Mouse (Mus musculus): ENCODE data around the gene Atg10. TPM values are rescaled to one million over a fixed set of nuclear protein-coding genes. Genes with fewer than 3 reads are reported as not detected.
"Not testable (repeated sequence)": the region's sequence is repeated elsewhere in the genome, so short reads cannot be mapped to it uniquely, and the experiment has no call there.

Atg10 gene
- polyA plus RNA-seq (2015; fragmentation: Nextera tagmentation; extraction: Ambion mirVana) = 22.3 and 24.0 TPM in 2 replicates

DNA sequence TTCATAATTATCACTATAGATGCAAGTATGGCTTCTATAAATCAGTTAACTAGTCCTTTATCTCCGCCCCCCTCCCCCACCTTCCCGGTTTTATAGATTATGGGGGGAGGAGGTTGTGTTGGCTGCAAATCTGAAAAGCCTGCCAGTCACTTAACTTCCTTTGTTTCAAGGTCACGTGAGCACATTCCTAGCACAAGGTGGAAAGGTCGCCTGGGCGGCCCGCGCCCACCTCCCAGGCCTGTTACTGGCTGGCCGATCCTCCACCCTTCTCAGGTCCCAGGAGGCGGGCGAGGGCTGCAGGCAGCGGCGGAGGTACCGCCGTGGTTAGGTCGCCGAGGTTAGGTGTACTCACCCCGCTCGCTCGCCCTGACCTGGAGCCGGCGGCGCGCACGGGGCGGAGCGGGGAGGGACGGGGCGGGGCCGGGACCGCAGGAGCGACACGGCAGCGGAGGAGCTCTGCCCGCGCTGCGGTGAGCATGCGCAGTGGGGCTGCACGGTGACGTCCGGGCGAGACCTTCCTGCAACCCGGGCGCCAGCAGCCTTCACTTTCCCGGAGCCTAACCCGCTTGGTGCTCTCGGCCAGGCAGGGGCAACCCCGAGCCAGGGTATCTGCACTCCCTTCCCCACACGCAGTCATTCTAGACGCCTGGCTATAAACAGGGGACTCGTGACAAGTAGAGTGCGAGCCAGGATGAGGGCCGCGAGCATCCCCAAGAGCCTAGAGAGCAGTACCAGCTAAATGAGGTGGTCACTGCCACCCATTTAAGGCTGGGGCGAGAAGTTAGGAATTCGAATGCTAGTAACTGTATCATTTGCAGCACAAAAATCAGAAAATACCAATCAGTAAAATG lies at the start of gene Atg10:
Gene Atg10 (minus strand): TSS at position 382 of the 851 bp plus-strand sequence.
- H3K27ac ChIP-seq = peak within 1 kb of the TSS; percentile 91

DNA sequence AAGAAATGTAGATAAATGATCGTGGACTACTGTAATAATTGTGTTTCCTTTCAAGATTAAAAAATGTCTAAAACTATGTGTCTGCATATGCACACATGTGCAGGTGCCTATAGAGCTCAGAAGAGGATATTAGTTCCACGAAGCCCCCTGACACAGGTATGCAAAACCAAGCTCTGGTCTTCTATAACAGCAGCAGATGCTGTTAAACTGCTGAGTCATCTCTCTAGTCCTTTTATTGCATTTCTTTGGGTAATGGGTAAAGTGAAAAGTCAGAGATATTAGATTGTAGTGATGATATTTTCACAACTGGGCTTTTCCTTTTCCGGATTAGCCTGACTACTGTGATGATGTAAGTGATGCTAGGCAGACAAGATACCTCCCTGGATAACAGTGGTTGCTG lies 28.6 kb upstream of the Atg10 start:
- Histone ChIP-seq H3K4me3 (no peak overlapping the region), H3K27ac (no peak overlapping the region), H3K4me1 (no peaks in the 10 kb centered on the region), H3K27me3 (no peaks in the 10 kb centered on the region), H3K9ac (no peak overlapping the region), H3K4me2 (no peak overlapping the region), H3K36me3 (no peaks in the 10 kb centered on the region), H3K9me3 (no peaks in the 10 kb centered on the region)
- 84% methylated on average over 3 of the region's 3 CpGs for WGBS
- no peak for ATAC-seq (ENCODE audit: insufficient number of reproducible peaks, insufficient read depth, low FRiP score, low TSS enrichment, low read depth)

More for the DNA sequence above, at the start of gene Atg10:
- ATAC-seq (ENCODE audit: insufficient number of reproducible peaks, insufficient read depth, low FRiP score, low TSS enrichment, low read depth) = peak; percentile 92
- Histone ChIP-seq H3K4me2 (peak within 1 kb of the TSS; percentile 56), H3K9ac (peak within 1 kb of the TSS; percentile 84), H3K4me1 (peaks cover 10% of the 10 kb centered on the region), H3K4me3 (peak within 1 kb of the TSS; percentile 66), H3K36me3 (no peaks in the 10 kb centered on the region), H3K27me3 (no peaks in the 10 kb centered on the region), H3K9me3 (no peaks in the 10 kb centered on the region)
- 2% methylated on average over 54 of the region's 55 CpGs for WGBS

DNA sequence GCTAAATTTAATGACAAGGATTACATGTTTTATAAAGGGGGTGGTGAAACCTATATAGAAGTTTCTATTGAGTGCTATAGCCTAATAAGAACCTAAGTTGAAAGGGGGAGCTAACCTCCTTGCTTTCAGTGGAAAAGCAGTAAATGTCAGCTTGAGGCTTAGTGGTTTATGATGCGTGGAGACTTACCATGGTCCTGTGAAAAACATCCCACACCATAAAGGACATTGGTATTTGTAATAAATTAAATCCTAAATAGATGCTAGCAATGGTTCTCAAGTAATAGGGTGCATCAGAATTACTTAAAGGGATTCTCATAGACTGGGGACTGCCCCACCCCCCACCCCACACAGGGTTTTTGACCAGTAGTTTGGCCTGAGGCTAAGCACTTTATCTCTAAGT lies 27.9 kb upstream of the Atg10 start:
- Histone ChIP-seq H3K4me3 (no peak overlapping the region), H3K9ac (no peak overlapping the region), H3K4me1 (no peaks in the 10 kb centered on the region), H3K4me2 (no peak overlapping the region), H3K27ac (no peak overlapping the region), H3K27me3 (no peaks in the 10 kb centered on the region), H3K9me3 (no peaks in the 10 kb centered on the region), H3K36me3 (no peaks in the 10 kb centered on the region)
- WGBS = 74% methylated on average over 1 of the region's 1 CpGs
- no peak for ATAC-seq (ENCODE audit: insufficient number of reproducible peaks, insufficient read depth, low FRiP score, low TSS enrichment, low read depth)

DNA sequence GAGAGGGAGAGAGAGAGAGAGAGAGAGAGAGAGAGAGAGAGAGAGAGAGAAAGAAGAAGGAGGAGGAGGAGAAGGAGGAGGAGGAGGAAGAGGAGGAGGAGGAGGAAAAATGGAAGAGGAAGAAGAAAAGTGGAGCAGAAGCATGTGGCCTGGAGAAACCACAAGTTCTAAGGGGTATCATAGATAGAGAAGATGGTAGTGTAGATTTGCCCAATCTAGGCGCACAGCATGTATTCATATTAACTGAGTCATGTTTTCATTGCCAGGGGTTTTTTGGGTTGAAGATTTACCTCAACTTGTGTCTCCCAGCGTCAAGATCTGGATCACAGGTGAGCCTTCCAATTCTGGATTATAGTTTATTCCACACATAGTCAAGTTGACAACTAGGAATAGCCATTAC lies 26.3 kb upstream of the Atg10 start:
- H3K27ac ChIP-seq; H3K9me3 ChIP-seq; ATAC-seq (ENCODE audit: insufficient number of reproducible peaks, insufficient read depth, low FRiP score, low TSS enrichment, low read depth); H3K4me2 ChIP-seq; H3K27me3 ChIP-seq; H3K4me3 ChIP-seq; H3K9ac ChIP-seq; H3K36me3 ChIP-seq; H3K4me1 ChIP-seq: not testable (repeated sequence)
- 86% methylated on average over 2 of the region's 2 CpGs for WGBS

DNA sequence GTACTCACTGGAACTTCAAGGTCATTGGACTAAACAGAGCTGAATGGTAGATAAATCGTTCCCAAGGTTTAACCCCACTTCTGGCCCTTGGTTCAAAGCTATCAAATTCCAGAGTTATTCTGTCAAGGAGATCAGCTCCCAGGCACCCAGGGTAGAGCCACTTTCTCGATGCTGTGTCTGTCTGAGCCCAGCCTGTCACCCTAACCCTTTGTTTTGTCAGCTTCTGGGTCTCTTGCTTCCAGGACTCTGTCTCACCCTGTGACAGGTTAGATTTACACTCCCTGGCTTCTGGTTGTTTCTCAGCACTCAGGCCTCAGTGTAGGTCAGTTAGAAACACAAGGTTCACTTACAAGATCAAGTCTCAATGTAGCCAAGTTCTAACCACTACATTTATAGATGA lies 22.7 kb upstream of the Atg10 start:
- Histone ChIP-seq H3K27me3 (no peaks in the 10 kb centered on the region), H3K4me3 (no peak overlapping the region), H3K4me2 (no peak overlapping the region), H3K36me3 (no peaks in the 10 kb centered on the region), H3K9ac (no peak overlapping the region), H3K9me3 (no peaks in the 10 kb centered on the region), H3K27ac (no peak overlapping the region), H3K4me1 (no peaks in the 10 kb centered on the region)
- 58% methylated on average over 2 of the region's 2 CpGs for WGBS
- no peak for ATAC-seq (ENCODE audit: insufficient number of reproducible peaks, insufficient read depth, low FRiP score, low TSS enrichment, low read depth)

DNA sequence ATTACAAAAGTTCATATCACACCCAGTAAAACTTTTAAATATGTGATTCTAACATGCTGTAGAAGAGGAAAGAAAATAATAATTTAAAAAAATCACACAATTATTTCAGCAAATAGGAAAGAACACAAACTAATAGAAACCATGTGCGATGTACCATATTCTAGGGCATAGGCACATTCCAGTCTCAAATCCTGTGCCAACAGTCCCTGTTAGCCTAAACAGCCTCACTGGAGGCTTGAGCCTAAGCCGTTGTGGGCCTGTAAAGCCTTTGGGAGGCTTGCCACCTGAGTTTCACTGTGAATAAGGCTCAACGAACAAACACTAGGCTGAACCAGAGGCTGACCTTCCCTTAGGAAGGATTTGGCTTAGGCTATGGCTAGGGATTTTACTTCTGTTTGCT lies 14.2 kb upstream of the Atg10 start:
- no peak overlapping the region for H3K9ac ChIP-seq
- H3K4me2 ChIP-seq = no peak overlapping the region
- peaks cover 5% of the 10 kb centered on the region; the same call in 1 of the 2 replicates for H3K4me1 ChIP-seq
- no peaks in the 10 kb centered on the region for H3K36me3 ChIP-seq
- ATAC-seq (ENCODE audit: insufficient number of reproducible peaks, insufficient read depth, low FRiP score, low TSS enrichment, low read depth) = no peak
- no peaks in the 10 kb centered on the region for H3K27me3 ChIP-seq
- 56% methylated on average over 3 of the region's 3 CpGs for WGBS
- H3K27ac ChIP-seq = no peak overlapping the region
- H3K4me3 ChIP-seq = no peak overlapping the region
- no peaks in the 10 kb centered on the region for H3K9me3 ChIP-seq

DNA sequence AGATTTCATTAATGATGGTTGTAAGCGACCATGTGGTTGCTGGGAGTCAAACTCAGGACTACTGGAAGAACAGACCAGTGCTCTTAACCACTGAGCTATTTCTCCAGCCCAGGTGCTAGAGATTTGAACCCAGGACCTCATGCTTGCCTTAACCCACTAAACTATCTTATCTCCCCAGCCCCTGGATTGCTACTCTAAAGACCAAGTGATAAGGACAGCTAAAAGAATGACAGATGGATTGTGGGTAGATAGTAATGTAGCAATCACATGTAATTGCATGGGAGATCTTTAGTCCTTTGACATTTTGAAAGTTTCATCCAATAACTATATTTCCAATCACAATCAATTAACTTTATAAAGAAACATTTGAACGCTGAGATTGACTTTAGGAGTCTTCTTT lies 13.1 kb upstream of the Atg10 start:
- Histone ChIP-seq H3K36me3 (no peaks in the 10 kb centered on the region), H3K27me3 (no peaks in the 10 kb centered on the region), H3K9me3 (no peaks in the 10 kb centered on the region), H3K4me1 (peaks cover 5% of the 10 kb centered on the region; the same call in 1 of the 2 replicates), H3K9ac (no peak overlapping the region), H3K4me3 (no peak overlapping the region), H3K27ac (no peak overlapping the region), H3K4me2 (no peak overlapping the region)
- ATAC-seq (ENCODE audit: insufficient number of reproducible peaks, insufficient read depth, low FRiP score, low TSS enrichment, low read depth) = no peak
- WGBS = 69% methylated on average over 2 of the region's 2 CpGs

DNA sequence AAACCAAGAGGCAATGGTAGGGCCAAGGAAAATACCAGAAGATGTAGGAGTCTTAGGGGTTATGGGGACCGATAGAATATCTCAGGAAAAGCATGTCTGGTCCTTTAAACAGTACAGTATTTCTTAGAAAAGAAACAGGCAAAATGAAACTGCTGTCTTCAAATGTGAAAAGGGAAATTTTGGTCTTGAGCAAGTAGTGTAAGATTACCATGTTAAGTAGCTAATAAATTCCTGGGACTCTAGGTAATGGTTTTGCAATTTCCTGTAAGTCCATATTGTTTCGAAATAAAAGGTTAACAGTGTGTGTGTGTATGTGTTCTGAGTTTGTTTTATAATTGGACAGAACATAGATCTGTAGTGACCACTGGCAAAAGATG lies 658 bp upstream of the Atg10 start:
- ATAC-seq (ENCODE audit: insufficient number of reproducible peaks, insufficient read depth, low FRiP score, low TSS enrichment, low read depth) = no peak
- 70% methylated on average over 2 of the region's 2 CpGs for WGBS
- Histone ChIP-seq H3K9me3 (no peaks in the 10 kb centered on the region), H3K27me3 (no peaks in the 10 kb centered on the region), H3K4me3 (peak overlapping the region; percentile 66), H3K9ac (peak overlapping the region; percentile 84), H3K4me2 (peak overlapping the region; percentile 56), H3K36me3 (no peaks in the 10 kb centered on the region), H3K27ac (peak overlapping the region; percentile 91), H3K4me1 (peaks cover 10% of the 10 kb centered on the region)

DNA sequence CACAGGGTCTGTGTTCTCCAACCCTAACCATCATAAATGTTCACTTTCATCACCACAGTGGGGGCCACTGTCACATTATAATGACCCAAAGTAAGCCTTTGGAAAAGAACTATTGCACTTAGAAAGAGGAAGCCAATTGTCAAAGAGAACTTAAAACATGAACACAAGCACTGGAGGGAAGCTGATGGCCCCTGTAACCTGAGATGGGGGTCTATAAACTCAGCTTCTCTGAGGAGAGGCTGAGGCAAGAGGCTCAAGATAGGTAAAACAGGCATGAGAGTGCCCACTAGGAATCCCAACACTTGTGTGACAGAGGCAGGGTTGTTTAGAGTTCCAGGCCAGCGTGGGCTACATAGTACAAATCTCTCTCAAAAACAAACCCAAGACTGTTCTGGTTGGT lies 705 bp downstream of the Atg10 start:
- no peak for ATAC-seq (ENCODE audit: insufficient number of reproducible peaks, insufficient read depth, low FRiP score, low TSS enrichment, low read depth)
- Histone ChIP-seq H3K9me3 (no peaks in the 10 kb centered on the region), H3K4me2 (peak overlapping the region; percentile 56), H3K36me3 (no peaks in the 10 kb centered on the region), H3K27ac (peak overlapping the region; percentile 91), H3K4me3 (peak overlapping the region; percentile 66), H3K27me3 (no peaks in the 10 kb centered on the region), H3K9ac (no peak overlapping the region), H3K4me1 (peaks cover 10% of the 10 kb centered on the region)
- 41% methylated on average over 1 of the region's 1 CpGs for WGBS

DNA sequence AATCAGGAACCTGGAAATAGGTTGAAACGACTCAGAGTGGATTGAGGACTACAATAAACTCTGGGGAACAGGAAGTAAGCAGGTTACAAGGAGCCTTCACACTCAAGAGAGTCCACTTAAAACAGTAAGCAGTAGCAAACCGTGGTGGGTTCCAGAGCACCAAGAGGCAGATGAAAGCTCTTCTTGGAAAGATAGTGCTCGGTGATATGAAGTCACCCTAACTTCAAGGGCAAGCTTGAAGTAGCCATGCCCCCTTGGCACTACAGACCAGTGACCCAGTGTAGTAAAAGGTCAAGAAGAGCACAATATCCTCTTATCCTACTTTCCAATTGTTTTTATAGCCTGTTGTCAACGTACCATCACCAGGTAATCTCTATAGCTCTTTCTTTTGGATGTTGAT lies 2.1 kb downstream of the Atg10 start:
- Histone ChIP-seq H3K9ac (no peak overlapping the region), H3K4me2 (no peak overlapping the region), H3K4me1 (peaks cover 10% of the 10 kb centered on the region), H3K9me3 (no peaks in the 10 kb centered on the region), H3K27me3 (no peaks in the 10 kb centered on the region), H3K4me3 (no peak overlapping the region), H3K27ac (no peak overlapping the region), H3K36me3 (no peaks in the 10 kb centered on the region)
- no peak for ATAC-seq (ENCODE audit: insufficient number of reproducible peaks, insufficient read depth, low FRiP score, low TSS enrichment, low read depth)
- WGBS = 82% methylated on average over 4 of the region's 4 CpGs

DNA sequence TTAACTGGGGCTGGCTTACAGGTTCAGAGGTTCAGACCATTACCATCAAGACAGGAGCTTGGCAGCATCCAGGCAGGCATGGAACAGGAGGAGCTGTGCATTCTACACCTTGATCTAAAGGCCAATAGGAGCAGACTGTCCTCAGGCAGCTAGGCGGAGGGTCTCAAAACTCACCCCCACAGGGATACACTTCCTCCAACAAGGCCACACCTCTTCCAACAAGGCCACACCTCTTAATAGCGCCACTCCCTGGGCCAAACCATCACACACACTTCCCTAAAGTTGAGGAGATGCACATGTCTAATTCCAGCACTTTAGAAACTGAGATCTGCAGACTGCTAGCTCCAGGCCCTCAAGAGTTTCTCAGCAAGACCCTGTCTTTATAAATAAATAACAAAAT lies 6.1 kb downstream of the Atg10 start:
- Histone ChIP-seq H3K9me3 (no peaks in the 10 kb centered on the region), H3K4me1 (no peaks in the 10 kb centered on the region), H3K9ac (no peak overlapping the region), H3K4me3 (no peak overlapping the region), H3K27me3 (no peaks in the 10 kb centered on the region), H3K4me2 (no peak overlapping the region), H3K27ac (no peak overlapping the region), H3K36me3 (peaks cover 4% of the 10 kb centered on the region)
- no peak for ATAC-seq (ENCODE audit: insufficient number of reproducible peaks, insufficient read depth, low FRiP score, low TSS enrichment, low read depth)
- 89% methylated on average over 2 of the region's 2 CpGs for WGBS

DNA sequence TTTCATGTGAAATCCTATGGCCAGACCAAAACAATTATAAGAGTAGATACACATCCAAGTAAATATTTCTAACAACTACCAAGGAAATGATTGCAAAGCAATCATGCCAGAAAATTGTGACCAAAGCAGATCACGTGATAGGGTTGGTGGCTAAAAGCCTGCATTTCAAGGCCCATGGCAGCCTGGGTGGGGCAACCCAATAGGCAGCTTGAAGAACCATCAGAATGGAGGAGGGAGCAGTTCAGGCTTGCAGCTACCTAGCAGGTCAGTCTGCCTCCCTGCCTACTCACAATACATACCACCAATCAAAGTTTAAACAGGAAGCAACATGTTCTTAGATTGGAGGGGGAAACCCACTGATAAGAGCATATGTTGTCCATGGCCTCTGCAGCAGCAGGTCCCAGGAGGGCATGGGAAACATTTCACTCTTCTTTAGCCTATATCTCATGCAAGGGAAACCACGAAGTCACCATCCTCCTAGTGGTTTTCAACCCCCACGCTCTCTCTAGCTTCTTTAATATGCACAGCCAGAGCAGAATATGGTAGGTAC lies 7.0 kb downstream of the Atg10 start:
- Histone ChIP-seq H3K9ac (no peak overlapping the region), H3K36me3 (peaks cover 13% of the 10 kb centered on the region), H3K27me3 (no peaks in the 10 kb centered on the region), H3K4me3 (no peak overlapping the region), H3K4me1 (no peaks in the 10 kb centered on the region), H3K27ac (no peak overlapping the region), H3K4me2 (no peak overlapping the region), H3K9me3 (no peaks in the 10 kb centered on the region)
- ATAC-seq (ENCODE audit: insufficient number of reproducible peaks, insufficient read depth, low FRiP score, low TSS enrichment, low read depth) = no peak
- WGBS = 84% methylated on average over 3 of the region's 3 CpGs

All from embryonic facial prominence, embryonic 13.5 days (tissue).